Mouse (Mus musculus): ENCODE measurements around the gene Bex3. TPM values are rescaled to one million over a fixed set of nuclear protein-coding genes. Genes with fewer than 3 reads are reported as not detected.
"Not testable (repeated sequence)": the region's sequence is repeated elsewhere in the genome, so short reads cannot be mapped to it uniquely, and the experiment has no call there.

The Bex3 gene
- polyA plus RNA-seq (2014; fragmentation: Nextera tagmentation; extraction: Ambion mirVana): 780 and 783 TPM in 2 replicates

DNA sequence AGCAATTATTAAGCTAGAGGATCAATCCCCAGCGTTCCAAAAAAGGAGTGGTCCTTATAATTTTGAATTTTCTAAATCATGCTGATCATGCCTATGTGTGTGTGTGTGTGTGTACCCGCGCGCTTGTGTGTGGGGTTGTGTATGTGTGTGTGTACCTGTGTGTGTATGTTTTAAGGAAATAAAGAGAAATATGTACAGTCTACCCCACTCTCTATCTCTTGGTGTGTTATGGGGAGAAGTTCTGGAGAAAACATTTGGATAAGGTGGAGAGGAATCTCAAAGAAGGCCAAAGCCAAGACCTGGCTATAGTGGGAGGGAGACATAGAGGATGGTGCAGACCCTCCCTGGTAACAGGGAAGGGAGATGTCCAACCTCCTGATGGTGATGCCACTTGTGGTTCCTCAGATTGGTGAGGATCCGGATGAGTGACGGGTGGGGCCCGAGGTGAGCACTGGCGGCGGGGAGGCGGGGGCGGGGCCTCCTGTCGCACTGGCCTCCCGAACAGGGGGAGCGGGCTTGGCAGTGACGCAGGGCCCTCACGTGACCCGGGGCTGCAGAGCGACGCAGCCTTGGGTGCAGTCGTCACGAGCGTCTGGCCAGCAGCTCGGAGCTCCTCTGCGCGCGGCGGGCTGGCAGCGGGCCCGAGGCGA is at the start of gene Bex3:
Bex3 (plus strand) TSS at position 511 of the 650 bp plus-strand sequence.
- peak within 1 kb of the TSS; percentile 45 for H3K4me3 ChIP-seq (ENCODE audit: low read depth, low read length)
- peak; percentile 91 for ATAC-seq (replicated peaks; ENCODE audit: insufficient number of reproducible peaks, low FRiP score, low TSS enrichment)
- H3K9me3 ChIP-seq (replicated peaks; ENCODE audit: control insufficient read depth, low read length); H3K4me1 ChIP-seq (ENCODE audit: control insufficient read depth, insufficient read depth, low read length); H3K27me3 ChIP-seq (ENCODE audit: control insufficient read depth, insufficient read depth, low read length); H3K36me3 ChIP-seq (ENCODE audit: control insufficient read depth, insufficient read depth, low read length): not testable (repeated sequence)
- 66% methylated on average over 4 of the region's 30 CpGs for WGBS (ENCODE audit: insufficient replicate concordance)
- peak within 1 kb of the TSS; percentile 70 for H3K9ac ChIP-seq (ENCODE audit: low read depth, low read length)
- H3K27ac ChIP-seq (ENCODE audit: low read depth, low read length): 0 out of 2 replicates have a peak within 1 kb of the TSS, but pooled peaks have one; percentile 35
- H3K4me2 ChIP-seq: peak within 1 kb of the TSS; percentile 56

- no peak for ATAC-seq (replicated peaks; ENCODE audit: insufficient number of reproducible peaks, low FRiP score, low TSS enrichment)
- H3K4me2 ChIP-seq: no peak overlapping the region
- no peaks in the 10 kb centered on the region for H3K36me3 ChIP-seq (ENCODE audit: control insufficient read depth, insufficient read depth, low read length)
- H3K27me3 ChIP-seq (ENCODE audit: control insufficient read depth, insufficient read depth, low read length): no peaks in the 10 kb centered on the region
- H3K4me3 ChIP-seq (ENCODE audit: low read depth, low read length): no peak overlapping the region
- no peaks in the 10 kb centered on the region for H3K4me1 ChIP-seq (ENCODE audit: control insufficient read depth, insufficient read depth, low read length)
- no peak overlapping the region for H3K27ac ChIP-seq (ENCODE audit: low read depth, low read length)
- no peak overlapping the region for H3K9ac ChIP-seq (ENCODE audit: low read depth, low read length)
- WGBS (ENCODE audit: insufficient replicate concordance): 56% methylated on average over 6 of the region's 6 CpGs
- no peaks in the 10 kb centered on the region for H3K9me3 ChIP-seq (replicated peaks; ENCODE audit: control insufficient read depth, low read length)
Measured at GRCm38 (mm10) chrX:136223714-136224113, 46.3 kb upstream of the Bex3 start.

DNA sequence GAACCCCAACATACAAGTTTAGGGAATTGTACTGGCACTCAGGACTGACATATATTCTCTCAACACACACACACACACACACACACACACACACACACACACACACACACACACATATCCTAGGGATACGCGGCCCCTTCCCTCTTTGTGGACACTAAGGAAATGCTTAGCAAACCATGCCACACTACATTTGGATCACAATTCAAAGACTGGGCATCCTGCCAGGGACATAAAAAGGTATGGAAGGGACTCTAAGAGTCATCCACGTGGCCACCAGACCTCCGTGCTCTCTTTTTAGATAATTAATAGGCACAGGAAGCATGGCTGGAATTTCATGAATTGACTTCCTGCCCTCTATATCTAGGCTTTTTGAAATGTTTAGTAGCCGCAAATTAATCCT is 42.3 kb upstream of the Bex3 start:
- 43% methylated on average over 5 of the region's 5 CpGs for WGBS (ENCODE audit: insufficient replicate concordance)
- Histone ChIP-seq H3K9me3 (replicated peaks; ENCODE audit: control insufficient read depth, low read length) (no peaks in the 10 kb centered on the region), H3K4me1 (ENCODE audit: control insufficient read depth, insufficient read depth, low read length) (no peaks in the 10 kb centered on the region), H3K4me3 (ENCODE audit: low read depth, low read length) (no peak overlapping the region), H3K36me3 (ENCODE audit: control insufficient read depth, insufficient read depth, low read length) (no peaks in the 10 kb centered on the region), H3K4me2 (no peak overlapping the region), H3K27me3 (ENCODE audit: control insufficient read depth, insufficient read depth, low read length) (no peaks in the 10 kb centered on the region), H3K27ac (ENCODE audit: low read depth, low read length) (no peak overlapping the region), H3K9ac (ENCODE audit: low read depth, low read length) (no peak overlapping the region)
- ATAC-seq (replicated peaks; ENCODE audit: insufficient number of reproducible peaks, low FRiP score, low TSS enrichment): no peak

DNA sequence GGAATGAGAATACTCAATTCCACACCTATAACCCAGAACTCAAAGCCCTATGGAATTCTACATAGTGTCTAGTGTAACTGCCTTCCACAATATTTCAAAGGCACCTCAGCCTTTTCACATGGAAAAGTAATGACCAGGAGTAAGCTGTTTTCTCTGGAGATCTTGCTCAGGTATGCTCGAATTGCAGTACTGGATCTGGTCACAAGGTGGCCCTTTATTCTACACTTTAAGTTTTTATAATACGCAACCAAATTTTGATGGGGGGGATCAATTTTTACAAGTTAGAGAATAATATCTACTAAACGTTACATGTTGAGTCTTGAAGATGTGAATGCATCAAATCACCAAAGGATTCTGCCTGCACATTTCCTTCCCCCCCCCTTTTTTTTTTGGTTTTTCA is 31.9 kb upstream of the Bex3 start:
- 51% methylated on average over 3 of the region's 3 CpGs for WGBS (ENCODE audit: insufficient replicate concordance)
- ATAC-seq (replicated peaks; ENCODE audit: insufficient number of reproducible peaks, low FRiP score, low TSS enrichment): no peak
- Histone ChIP-seq H3K27me3 (ENCODE audit: control insufficient read depth, insufficient read depth, low read length) (no peaks in the 10 kb centered on the region), H3K9ac (ENCODE audit: low read depth, low read length) (no peak overlapping the region), H3K4me1 (ENCODE audit: control insufficient read depth, insufficient read depth, low read length) (no peaks in the 10 kb centered on the region), H3K27ac (ENCODE audit: low read depth, low read length) (no peak overlapping the region), H3K4me2 (no peak overlapping the region), H3K9me3 (replicated peaks; ENCODE audit: control insufficient read depth, low read length) (no peaks in the 10 kb centered on the region), H3K36me3 (ENCODE audit: control insufficient read depth, insufficient read depth, low read length) (no peaks in the 10 kb centered on the region), H3K4me3 (ENCODE audit: low read depth, low read length) (no peak overlapping the region)

GRCm38 (mm10) chrX:136243181-136243580 is 26.9 kb upstream of the Bex3 start:
- no peak overlapping the region for H3K9ac ChIP-seq (ENCODE audit: low read depth, low read length)
- no peak overlapping the region for H3K4me3 ChIP-seq (ENCODE audit: low read depth, low read length)
- no peak overlapping the region for H3K27ac ChIP-seq (ENCODE audit: low read depth, low read length)
- H3K9me3 ChIP-seq (replicated peaks; ENCODE audit: control insufficient read depth, low read length): no peaks in the 10 kb centered on the region
- no peaks in the 10 kb centered on the region for H3K4me1 ChIP-seq (ENCODE audit: control insufficient read depth, insufficient read depth, low read length)
- no peak for ATAC-seq (replicated peaks; ENCODE audit: insufficient number of reproducible peaks, low FRiP score, low TSS enrichment)
- WGBS (ENCODE audit: insufficient replicate concordance): 75% methylated on average over 2 of the region's 2 CpGs
- H3K36me3 ChIP-seq (ENCODE audit: control insufficient read depth, insufficient read depth, low read length): no peaks in the 10 kb centered on the region
- no peak overlapping the region for H3K4me2 ChIP-seq
- H3K27me3 ChIP-seq (ENCODE audit: control insufficient read depth, insufficient read depth, low read length): no peaks in the 10 kb centered on the region

- Histone ChIP-seq H3K4me3 (ENCODE audit: low read depth, low read length) (peak within 1 kb of the TSS; percentile 59), H3K27me3 (ENCODE audit: control insufficient read depth, insufficient read depth, low read length) (no peaks in the 10 kb centered on the region), H3K9me3 (replicated peaks; ENCODE audit: control insufficient read depth, low read length) (no peaks in the 10 kb centered on the region), H3K27ac (ENCODE audit: low read depth, low read length) (peak within 1 kb of the TSS; percentile 82), H3K36me3 (ENCODE audit: control insufficient read depth, insufficient read depth, low read length) (no peaks in the 10 kb centered on the region), H3K9ac (ENCODE audit: low read depth, low read length) (peak within 1 kb of the TSS; percentile 86), H3K4me1 (ENCODE audit: control insufficient read depth, insufficient read depth, low read length) (no peaks in the 10 kb centered on the region), H3K4me2 (peak within 1 kb of the TSS; percentile 55)
- WGBS (ENCODE audit: insufficient replicate concordance): 15% methylated on average over 20 of the region's 20 CpGs
- peak; percentile 93 for ATAC-seq (replicated peaks; ENCODE audit: insufficient number of reproducible peaks, low FRiP score, low TSS enrichment)
Measured at GRCm38 (mm10) chrX:136244574-136245229, 25.4 kb upstream of the Bex3 start, which contains the start of gene Tceal9. Gene Tceal9, plus strand, starts transcription at chrX:136245079.

DNA sequence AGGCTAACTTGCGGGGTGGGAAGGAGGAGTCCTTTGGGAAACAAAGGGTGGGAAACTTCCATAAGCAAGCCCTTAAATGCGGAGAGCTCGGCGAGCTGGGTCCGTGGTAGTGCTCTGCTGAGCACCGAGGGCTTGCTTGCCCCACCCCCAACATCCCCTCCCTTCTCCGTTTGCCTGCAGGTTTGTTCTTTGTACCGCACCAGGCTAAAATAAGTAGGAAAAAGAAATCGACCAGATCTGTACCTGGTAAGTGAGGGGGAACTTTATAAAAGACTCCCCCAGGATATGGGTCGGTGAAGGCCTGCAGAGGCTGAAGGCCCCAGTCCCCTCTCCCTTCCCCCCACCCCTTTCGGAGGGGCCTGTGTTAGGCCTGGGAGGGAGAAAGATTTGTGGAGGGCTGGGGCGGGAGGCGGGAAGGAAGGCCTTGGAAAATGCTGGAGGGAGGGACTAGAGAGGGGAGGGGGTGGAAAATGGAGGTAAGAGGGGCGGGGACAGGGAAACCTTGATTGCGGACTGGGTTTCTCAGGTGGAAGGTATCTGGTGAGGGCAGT is 24.5 kb upstream of the Bex3 start:
- Histone ChIP-seq H3K27ac (ENCODE audit: low read depth, low read length) (peak overlapping the region; percentile 82), H3K36me3 (ENCODE audit: control insufficient read depth, insufficient read depth, low read length) (no peaks in the 10 kb centered on the region), H3K4me2 (peak overlapping the region; percentile 55), H3K9ac (ENCODE audit: low read depth, low read length) (peak overlapping the region; percentile 86), H3K27me3 (ENCODE audit: control insufficient read depth, insufficient read depth, low read length) (no peaks in the 10 kb centered on the region), H3K4me1 (ENCODE audit: control insufficient read depth, insufficient read depth, low read length) (no peaks in the 10 kb centered on the region), H3K9me3 (replicated peaks; ENCODE audit: control insufficient read depth, low read length) (no peaks in the 10 kb centered on the region), H3K4me3 (ENCODE audit: low read depth, low read length) (peak overlapping the region; percentile 59)
- 13% methylated on average over 15 of the region's 15 CpGs for WGBS (ENCODE audit: insufficient replicate concordance)
- ATAC-seq (replicated peaks; ENCODE audit: insufficient number of reproducible peaks, low FRiP score, low TSS enrichment): peak; percentile 58; the same call in 1 of the 2 replicates

GRCm38 (mm10) chrX:136248811-136249210 is 21.2 kb upstream of the Bex3 start:
- no peak overlapping the region for H3K27ac ChIP-seq (ENCODE audit: low read depth, low read length)
- ATAC-seq (replicated peaks; ENCODE audit: insufficient number of reproducible peaks, low FRiP score, low TSS enrichment): no peak

More at GRCm38 (mm10) chrX:136248811-136249210, 21.2 kb upstream of the Bex3 start:
- no peaks in the 10 kb centered on the region for H3K9me3 ChIP-seq (replicated peaks; ENCODE audit: control insufficient read depth, low read length)
- no peaks in the 10 kb centered on the region for H3K36me3 ChIP-seq (ENCODE audit: control insufficient read depth, insufficient read depth, low read length)
- H3K4me3 ChIP-seq (ENCODE audit: low read depth, low read length): no peak overlapping the region
- no peaks in the 10 kb centered on the region for H3K27me3 ChIP-seq (ENCODE audit: control insufficient read depth, insufficient read depth, low read length)
- H3K4me2 ChIP-seq: no peak overlapping the region
- WGBS (ENCODE audit: insufficient replicate concordance): 46% methylated on average over 6 of the region's 6 CpGs
- no peak overlapping the region for H3K9ac ChIP-seq (ENCODE audit: low read depth, low read length)
- H3K4me1 ChIP-seq (ENCODE audit: control insufficient read depth, insufficient read depth, low read length): no peaks in the 10 kb centered on the region

Measured in heart, embryonic 11.5 days (tissue).